Mouse (Mus musculus) kidney, embryonic 16.5 days (tissue): ENCODE results near the gene Pole3. TPM values are rescaled to one million over a fixed set of nuclear protein-coding genes. Genes with fewer than 3 reads are reported as not detected.
A peak's percentile ranks its signal among the peaks of the same experiment; 100 is the strongest.
"Not testable (repeated sequence)": the region's sequence is repeated elsewhere in the genome, so short reads cannot be mapped to it uniquely, and the experiment has no call there.

Source experiments
- ATAC-seq: fragments of 200-750 bp; cut with Nextera tagmentation; 2 replicates; pipeline ENCODE4 v1.8.0; 2017; ENCODE audit warnings: moderate TSS enrichment; ENCODE audit not compliant: low FRiP score, low TSS enrichment
- H3K27ac ChIP-seq: fragments of 300-500 bp; sonication (generic); 2 replicates; pipeline ENCODE4 v1.5.1; 2014; ENCODE audit warnings: low read length
- H3K27me3 ChIP-seq: fragments of 300-500 bp; sonication (generic); 2 replicates; pipeline ENCODE4 v1.6.1; 2014; ENCODE audit warnings: low read length, control low read depth, mixed read lengths; ENCODE audit not compliant: insufficient read depth
- H3K36me3 ChIP-seq: fragments of 300-500 bp; sonication (generic); 2 replicates; pipeline ENCODE4 v1.6.1; 2014; ENCODE audit warnings: low read length, control low read depth, mixed read lengths; ENCODE audit not compliant: insufficient read depth
- H3K4me1 ChIP-seq: fragments of 300-500 bp; sonication (generic); 2 replicates; pipeline ENCODE4 v1.6.1; 2014; ENCODE audit warnings: low read length, control low read depth, mixed read lengths; ENCODE audit not compliant: insufficient read depth
- H3K4me2 ChIP-seq: fragments of 300-500 bp; sonication (generic); replicated peaks from 2 replicates; pipeline ENCODE4 v1.6.1; 2014; ENCODE audit warnings: low read depth, low read length
- H3K4me3 ChIP-seq: fragments of 300-500 bp; sonication (generic); 2 replicates; pipeline ENCODE4 v1.5.1; 2014; ENCODE audit warnings: mild to moderate bottlenecking, low read length
- H3K9ac ChIP-seq: fragments of 300-500 bp; sonication (generic); replicated peaks from 2 replicates; pipeline ENCODE4 v1.6.1; 2014; ENCODE audit warnings: low read length
- H3K9me3 ChIP-seq: fragments of 300-500 bp; sonication (generic); 2 replicates; pipeline ENCODE4 v1.6.1; 2016; ENCODE audit warnings: low read length, control low read depth
- WGBS: fragments of 180-500 bp; shearing (Covaris S2); extraction: QIAGEN DNeasy Blood & Tissue Kit; methylation state at CpG from one replicate; pipeline ENCODE4 v1.1.7; 2014; 5-methylcytosine and 5-hydroxymethylcytosine counted together
- polyA plus RNA-seq: library from polyadenylated mRNA; unstranded; fragments of >200 nt; fragmentation: Nextera tagmentation; extraction: Ambion mirVana; gene quantifications from 2 replicates; pipeline ENCODE4 v1.2.1, GENCODE M21; 2015

The Pole3 gene
- polyA plus RNA-seq, 1 experiment from 2014 or later = 102 TPM

DNA sequence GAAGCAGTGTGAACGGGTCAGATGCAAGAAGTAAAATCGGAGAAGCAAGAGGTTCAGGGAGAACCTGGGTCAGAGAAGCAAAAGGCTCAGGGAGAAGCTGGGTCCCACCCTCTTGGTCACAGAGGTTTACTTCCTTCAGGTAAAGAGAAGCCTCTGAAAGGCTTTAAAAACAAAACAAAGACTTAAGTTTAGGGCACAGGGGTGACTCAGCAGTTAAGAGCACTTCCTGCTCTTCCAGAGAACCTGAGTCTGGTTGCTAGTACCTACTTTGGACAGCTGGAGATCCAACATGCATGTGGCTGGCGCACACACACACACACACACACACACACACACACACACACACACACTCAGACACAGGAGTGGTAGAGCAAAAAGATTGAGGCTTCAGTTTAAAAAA is 39.9 kb downstream of the Pole3 start:
- WGBS = 81% methylated on average over 3 of the region's 3 CpGs
- H3K9me3 ChIP-seq = no peaks in the 10 kb centered on the region
- H3K9ac ChIP-seq = no peak overlapping the region
- H3K27ac ChIP-seq = no peak overlapping the region
- H3K36me3 ChIP-seq = no peaks in the 10 kb centered on the region
- H3K4me3 ChIP-seq = no peak overlapping the region
- peaks cover 6% of the 10 kb centered on the region; the same call in 1 of the 2 replicates for H3K4me1 ChIP-seq
- ATAC-seq = no peak
- H3K27me3 ChIP-seq = no peaks in the 10 kb centered on the region
- H3K4me2 ChIP-seq = no peak overlapping the region

- Histone ChIP-seq H3K9ac (peak overlapping the region; percentile 45; the same call in 1 of the 2 replicates), H3K27me3 (no peaks in the 10 kb centered on the region), H3K36me3 (no peaks in the 10 kb centered on the region), H3K4me3 (peak overlapping the region; percentile 58), H3K9me3 (no peaks in the 10 kb centered on the region), H3K4me2 (peak overlapping the region; percentile 86), H3K4me1 (peaks cover 12% of the 10 kb centered on the region), H3K27ac (peak overlapping the region; percentile 60; the same call in 1 of the 2 replicates)
- ATAC-seq = peak; percentile 32; the same call in 1 of the 2 replicates
- 38% methylated on average over 10 of the region's 10 CpGs for WGBS
Observed at GRCm38 (mm10) chr4:62480709-62481605, 43.9 kb downstream of the Pole3 start.

GRCm38 (mm10) chr4:62479937-62480708 is 44.7 kb downstream of the Pole3 start, which contains the start of gene Bspry:
Bspry (plus strand) TSS chr4:62480053.
- peak; percentile 88 for ATAC-seq
- H3K27ac ChIP-seq = peak within 1 kb of the TSS; percentile 60
- 1% methylated on average over 57 of the region's 71 CpGs for WGBS

DNA sequence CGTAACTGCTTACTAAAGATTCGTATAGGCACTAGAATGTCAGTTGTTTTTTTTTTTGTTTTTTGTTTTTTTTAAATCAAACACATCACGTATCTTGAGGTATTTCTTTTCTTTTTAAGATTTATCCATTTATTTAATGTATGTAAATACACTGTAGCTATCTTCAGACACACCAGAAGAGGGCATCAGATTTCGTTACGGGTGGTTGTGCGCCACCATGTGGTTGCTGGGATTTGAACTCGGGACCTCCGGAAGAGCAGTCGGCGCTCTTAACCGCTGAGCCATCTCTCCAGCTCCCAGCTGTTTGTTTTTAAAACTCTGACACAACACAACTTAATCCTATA is 45.3 kb downstream of the Pole3 start:
- not testable (repeated sequence) for ATAC-seq, H3K27ac ChIP-seq, H3K9me3 ChIP-seq, H3K36me3 ChIP-seq, H3K27me3 ChIP-seq
- H3K4me1 ChIP-seq = peaks cover 12% of the 10 kb centered on the region
- H3K4me3 ChIP-seq = peak overlapping the region; percentile 58
- WGBS = 13% methylated on average over 11 of the region's 11 CpGs
- H3K4me2 ChIP-seq = peak overlapping the region; percentile 86
- peak overlapping the region; percentile 70; the same call in 1 of the 2 replicates for H3K9ac ChIP-seq

More at GRCm38 (mm10) chr4:62479937-62480708, 44.7 kb downstream of the Pole3 start, which contains the start of gene Bspry:
- no peaks in the 10 kb centered on the region for H3K36me3 ChIP-seq
- no peaks in the 10 kb centered on the region for H3K9me3 ChIP-seq
- H3K4me3 ChIP-seq = peak within 1 kb of the TSS; percentile 58
- peaks cover 12% of the 10 kb centered on the region for H3K4me1 ChIP-seq
- peak within 1 kb of the TSS; percentile 70 for H3K9ac ChIP-seq
- H3K27me3 ChIP-seq = no peaks in the 10 kb centered on the region
- peak within 1 kb of the TSS; percentile 86 for H3K4me2 ChIP-seq

DNA sequence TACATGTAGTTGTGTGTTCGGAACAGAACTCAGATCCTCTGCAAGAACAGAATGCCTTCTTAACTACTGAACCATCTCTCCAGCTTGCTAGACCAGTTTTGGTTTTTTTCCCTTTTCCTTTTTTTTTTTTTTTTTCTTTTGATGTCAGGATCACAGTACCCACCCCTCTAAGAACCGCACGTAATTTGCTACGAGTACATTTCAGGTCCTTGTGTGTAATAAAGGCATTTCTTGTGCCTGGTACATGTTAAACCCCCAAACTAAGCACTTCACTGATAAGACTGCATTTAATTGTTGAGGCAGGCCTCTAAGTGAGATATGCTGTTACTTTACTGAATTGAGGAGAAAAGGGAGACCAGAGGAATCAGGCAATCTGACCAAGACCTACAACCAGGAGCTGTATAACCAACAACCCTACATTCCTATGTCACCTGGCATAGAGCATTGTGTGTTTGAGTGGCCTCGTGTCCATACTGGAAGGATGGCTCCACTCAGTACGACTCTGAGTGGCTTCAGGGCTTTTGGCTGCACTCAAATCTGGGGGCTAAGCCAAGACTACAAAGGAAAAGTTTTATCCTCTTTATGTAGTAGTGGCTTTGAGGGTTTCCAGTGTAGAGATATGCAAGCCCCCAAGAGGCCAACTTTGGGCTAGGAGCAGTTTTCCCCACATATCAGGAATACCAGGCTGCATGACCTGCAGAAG is 47.2 kb downstream of the Pole3 start:
- Histone ChIP-seq H3K4me1 (peaks cover 12% of the 10 kb centered on the region), H3K27ac (peak overlapping the region; percentile 39; the same call in 1 of the 2 replicates), H3K4me2 (no peak overlapping the region), H3K4me3 (no peak overlapping the region), H3K36me3 (no peaks in the 10 kb centered on the region), H3K9ac (no peak overlapping the region), H3K27me3 (no peaks in the 10 kb centered on the region), H3K9me3 (no peaks in the 10 kb centered on the region)
- no peak for ATAC-seq
- 77% methylated on average over 6 of the region's 6 CpGs for WGBS

GRCm38 (mm10) chr4:62475793-62476192 is 49.1 kb downstream of the Pole3 start:
- ATAC-seq = no peak
- peak overlapping the region; percentile 2; the same call in 1 of the 2 replicates for H3K27ac ChIP-seq

GRCm38 (mm10) chr4:62475131-62475530 is 49.7 kb downstream of the Pole3 start:
- Histone ChIP-seq H3K4me2 (no peak overlapping the region), H3K27ac (peak overlapping the region; percentile 2; the same call in 1 of the 2 replicates), H3K9ac (no peak overlapping the region), H3K4me3 (no peak overlapping the region), H3K4me1 (peaks cover 9% of the 10 kb centered on the region), H3K9me3 (no peaks in the 10 kb centered on the region), H3K36me3 (no peaks in the 10 kb centered on the region), H3K27me3 (no peaks in the 10 kb centered on the region)
- 61% methylated on average over 2 of the region's 2 CpGs for WGBS
- peak; percentile 10; the same call in 1 of the 2 replicates for ATAC-seq

More at GRCm38 (mm10) chr4:62475793-62476192, 49.1 kb downstream of the Pole3 start:
- Histone ChIP-seq H3K9ac (no peak overlapping the region), H3K4me2 (no peak overlapping the region), H3K9me3 (no peaks in the 10 kb centered on the region), H3K36me3 (no peaks in the 10 kb centered on the region), H3K27me3 (no peaks in the 10 kb centered on the region), H3K4me1 (peaks cover 9% of the 10 kb centered on the region), H3K4me3 (no peak overlapping the region)
- 79% methylated on average over 6 of the region's 6 CpGs for WGBS
